8 mouse cellular contexts compared by ENCODE assay signal in genomic region chr7:128744684-128745485, GRCm38 (mm10). TPM values are rescaled to one million over a fixed set of nuclear protein-coding genes. Genes with fewer than 3 reads are reported as not detected.
DNase-seq lines count a peak whose midpoint lies in the region; ATAC-seq and TF ChIP-seq lines count a peak whose summit lies in the region.

Sec23ip (plus strand) TSS chr7:128744943.

- peaks cover 32% of the 10 kb centered on the region for H3K36me3 ChIP-seq in E14TG2a.4 (ENCODE audit: insufficient read depth, low read length)
- H3K36me3 ChIP-seq in forebrain, embryonic 12.5 days (replicated peaks), result 0 out of 2 replicates have a peak, but pooled peaks cover 7% of the 10 kb centered on the region
- H3K36me3 ChIP-seq in heart, postnatal 0 days (replicated peaks; ENCODE audit: control insufficient read depth, insufficient read depth, low read length), result no peaks in the 10 kb centered on the region; the same call in 1 of the 2 replicates
- H3K36me3 ChIP-seq in liver, embryonic 16.5 days (ENCODE audit: control insufficient read depth, insufficient read depth), result no peaks in the 10 kb centered on the region
- H3K36me3 ChIP-seq in neural tube, embryonic 13.5 days, result no peaks in the 10 kb centered on the region
- H3K36me3 ChIP-seq in testis, adult 2 months (ENCODE audit: control insufficient read depth, insufficient read depth, low read length), result peaks cover 5% of the 10 kb centered on the region

- no peak for TF ChIP-seq CTCF in E14TG2a.4 (conservative IDR thresholded peaks at IDR 0.05; ENCODE audit: low read length)
- TF ChIP-seq CTCF in heart, postnatal 0 days (IDR thresholded peaks at IDR 0.05; ENCODE audit: low read depth), result no peak
- TF ChIP-seq CTCF in testis, adult 2 months (IDR thresholded peaks at IDR 0.05; ENCODE audit: control insufficient read depth, insufficient read depth, insufficient replicate concordance, low read depth, low read length), result no peak

- H3K4me3 ChIP-seq in E14TG2a.4 (replicated peaks; ENCODE audit: low read length), result peak within 1 kb of the TSS; percentile 100
- peak within 1 kb of the TSS; percentile 91 for H3K4me3 ChIP-seq in forebrain, embryonic 12.5 days (replicated peaks)
- H3K4me3 ChIP-seq in heart, postnatal 0 days (ENCODE audit: low read depth, low read length), result peak within 1 kb of the TSS; percentile 74
- peak within 1 kb of the TSS; percentile 93 for H3K4me3 ChIP-seq in liver, embryonic 16.5 days (ENCODE audit: low read depth, low read length)
- H3K4me3 ChIP-seq in neural tube, embryonic 13.5 days, result peak within 1 kb of the TSS; percentile 98
- peak within 1 kb of the TSS; percentile 98 for H3K4me3 ChIP-seq in testis, adult 2 months (ENCODE audit: control insufficient read depth, low read depth, low read length)

- no peaks in the 10 kb centered on the region for H3K9me3 ChIP-seq in E14TG2a.4 (ENCODE audit: low read length)
- no peaks in the 10 kb centered on the region for H3K9me3 ChIP-seq in forebrain, embryonic 12.5 days
- H3K9me3 ChIP-seq in heart, postnatal 0 days (replicated peaks; ENCODE audit: control insufficient read depth, low read length), result no peaks in the 10 kb centered on the region
- H3K9me3 ChIP-seq in liver, embryonic 16.5 days (replicated peaks; ENCODE audit: control insufficient read depth, low read length), result no peaks in the 10 kb centered on the region
- H3K9me3 ChIP-seq in neural tube, embryonic 13.5 days, result no peaks in the 10 kb centered on the region

- peak; percentile 95 for TF ChIP-seq EP300 in heart, postnatal 0 days (IDR thresholded peaks at IDR 0.05; ENCODE audit: low read depth)

- peak within 1 kb of the TSS; percentile 66; the same call in 1 of the 2 replicates for H3K27ac ChIP-seq in forebrain, embryonic 12.5 days
- H3K27ac ChIP-seq in heart, postnatal 0 days (ENCODE audit: low read depth), result peak within 1 kb of the TSS; percentile 85
- peak within 1 kb of the TSS; percentile 86 for H3K27ac ChIP-seq in liver, embryonic 16.5 days (ENCODE audit: low read length)
- H3K27ac ChIP-seq in neural tube, embryonic 13.5 days (replicated peaks), result peak within 1 kb of the TSS; percentile 78
- H3K27ac ChIP-seq in testis, adult 2 months (ENCODE audit: control insufficient read depth, insufficient read depth, low read depth, low read length), result peak within 1 kb of the TSS; percentile 97

- H3K27me3 ChIP-seq in E14TG2a.4 (ENCODE audit: insufficient read depth, low read length), result no peaks in the 10 kb centered on the region
- peaks cover 21% of the 10 kb centered on the region for H3K27me3 ChIP-seq in forebrain, embryonic 12.5 days
- peaks cover 5% of the 10 kb centered on the region; the same call in 1 of the 2 replicates for H3K27me3 ChIP-seq in heart, postnatal 0 days (ENCODE audit: control insufficient read depth, insufficient read depth, low read length)
- H3K27me3 ChIP-seq in liver, embryonic 16.5 days (ENCODE audit: control insufficient read depth, insufficient read depth, low read depth, low read length), result no peaks in the 10 kb centered on the region
- H3K27me3 ChIP-seq in neural tube, embryonic 13.5 days, result peaks cover 8% of the 10 kb centered on the region
- H3K27me3 ChIP-seq in testis, adult 2 months (ENCODE audit: control insufficient read depth, insufficient read depth, low read length), result no peaks in the 10 kb centered on the region

- peak within 1 kb of the TSS; percentile 95 for H3K4me2 ChIP-seq in forebrain, embryonic 12.5 days
- peak within 1 kb of the TSS; percentile 86 for H3K4me2 ChIP-seq in heart, postnatal 0 days (ENCODE audit: low read depth, low read length)
- peak within 1 kb of the TSS; percentile 78 for H3K4me2 ChIP-seq in liver, embryonic 16.5 days (ENCODE audit: low read depth, low read length)
- peak within 1 kb of the TSS; percentile 96 for H3K4me2 ChIP-seq in neural tube, embryonic 13.5 days

- peak; percentile 97 for DNase-seq in c-Kit-positive CD71-positive TER-119-positive erythroid progenitor cells, embryonic 14.5 days (ENCODE audit: low spot score)
- peak; percentile 96 for DNase-seq in heart, postnatal 0 days (ENCODE audit: low spot score)
- peak; percentile 98 to 99 for DNase-seq in kidney, postnatal 4 days

- ATAC-seq in forebrain, embryonic 12.5 days (ENCODE audit: low FRiP score), result peak; percentile 90
- ATAC-seq in heart, postnatal 0 days (ENCODE audit: insufficient read depth, low read depth), result peak; percentile 81
- peak; percentile 79 for ATAC-seq in liver, embryonic 16.5 days (ENCODE audit: low read depth)
- peak; percentile 86 for ATAC-seq in neural tube, embryonic 13.5 days (ENCODE audit: low read depth)

- peaks cover 48% of the 10 kb centered on the region for H3K4me1 ChIP-seq in E14TG2a.4 (replicated peaks; ENCODE audit: low read depth, low read length)
- peaks cover 32% of the 10 kb centered on the region for H3K4me1 ChIP-seq in forebrain, embryonic 12.5 days
- peaks cover 33% of the 10 kb centered on the region for H3K4me1 ChIP-seq in heart, postnatal 0 days (ENCODE audit: control insufficient read depth, insufficient read depth)
- H3K4me1 ChIP-seq in liver, embryonic 16.5 days (ENCODE audit: control insufficient read depth, low read depth, low read length), result peaks cover 50% of the 10 kb centered on the region
- H3K4me1 ChIP-seq in neural tube, embryonic 13.5 days (replicated peaks), result peaks cover 52% of the 10 kb centered on the region
- H3K4me1 ChIP-seq in testis, adult 2 months (ENCODE audit: control insufficient read depth, insufficient read depth, low read length), result peaks cover 2% of the 10 kb centered on the region; the same call in 1 of the 2 replicates

- peak within 1 kb of the TSS; percentile 82 for H3K9ac ChIP-seq in forebrain, embryonic 12.5 days
- H3K9ac ChIP-seq in heart, postnatal 0 days (replicated peaks; ENCODE audit: low read depth, low read length), result peak within 1 kb of the TSS; percentile 82
- H3K9ac ChIP-seq in liver, embryonic 16.5 days (ENCODE audit: low read depth, low read length), result peak within 1 kb of the TSS; percentile 91
- peak within 1 kb of the TSS; percentile 97 for H3K9ac ChIP-seq in neural tube, embryonic 13.5 days

- under 1% methylated on average over 55 of the region's 55 CpGs for WGBS in forebrain, embryonic 12.5 days
- WGBS in heart, postnatal 0 days, result under 1% methylated on average over 55 of the region's 55 CpGs
- under 1% methylated on average over 55 of the region's 55 CpGs for WGBS in liver, embryonic 16.5 days (ENCODE audit: insufficient replicate concordance)
- under 1% methylated on average over 55 of the region's 55 CpGs for WGBS in neural tube, embryonic 13.5 days

- TF ChIP-seq POLR2A in testis, adult 2 months (IDR thresholded peaks at IDR 0.05; ENCODE audit: control insufficient read depth, low read depth, low read length), result peak; percentile 99

RNA-seq across cellular contexts. Expression of gene Sec23ip, which starts in this region (rescaled TPM):
- polyA plus RNA-seq in forebrain, embryonic 12.5 days (2016; fragmentation: Nextera tagmentation; extraction: Ambion mirVana), result 43.1 and 45.7 TPM in 2 replicates
- total RNA-seq in heart, postnatal 0 days (2014; rRNA removed; ENCODE audit: low replicate concordance), result 10.6 and 13.0 TPM in 2 replicates
- 18.1 and 20.2 TPM in 2 replicates for polyA plus RNA-seq in heart, postnatal 0 days (2015; fragmentation: Nextera tagmentation; extraction: Ambion mirVana)
- polyA plus RNA-seq in liver, embryonic 16.5 days (2015; fragmentation: Nextera tagmentation; extraction: Ambion mirVana), result 15.6 and 16.8 TPM in 2 replicates
- polyA plus RNA-seq in neural tube, embryonic 13.5 days (2015; fragmentation: Nextera tagmentation; extraction: Ambion mirVana), result 37.8 and 42.4 TPM in 2 replicates
- polyA plus RNA-seq in testis, adult 2 months (2012; rRNA removed), result 88.4 and 92.0 TPM in 2 replicates

Comparison
In these comparisons a context has a peak if more than half of its experiments do, and no peak if none do; other contexts are left out.
1. Peak in every context shown above with its lines: DNase-seq, ATAC-seq, H3K4me3 ChIP-seq and H3K27ac ChIP-seq.